Mouse (Mus musculus) kidney, postnatal 25 days (tissue): Measurements from ENCODE around the gene Wdr49.
"Not testable (repeated sequence)": the region's sequence is repeated elsewhere in the genome, so short reads cannot be mapped to it uniquely, and the experiment has no call there.

Experiments used
- DNase-seq, 2 experiments: peaks; one replicate each; pipeline ENCODE4 v3.0.0; 2021; ENCODE audit warnings: mixed read lengths in 2 of 2

Wdr49 gene

GRCm38 (mm10) chr3:75299464-75299863 lies 182.5 kb downstream of the Wdr49 start:
- DNase-seq, result not testable (repeated sequence)

DNA sequence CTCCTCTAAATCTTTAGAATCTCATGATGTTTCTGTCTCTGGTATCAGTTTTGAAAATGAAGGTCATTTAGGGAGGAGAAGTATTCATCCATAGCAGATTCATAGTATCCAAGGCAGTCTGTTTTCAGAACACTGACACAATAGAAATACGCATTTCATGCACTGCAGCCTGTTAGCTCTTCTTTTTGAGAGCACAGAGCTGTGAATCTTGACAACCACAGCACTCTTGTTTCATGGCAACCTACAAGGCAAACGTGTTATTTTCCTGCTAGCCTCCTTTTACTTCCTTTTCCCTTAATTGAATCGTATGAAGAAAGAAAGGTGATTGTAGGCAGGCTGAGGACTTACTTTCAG lies 184.2 kb downstream of the Wdr49 start:
- no peak for DNase-seq

DNA sequence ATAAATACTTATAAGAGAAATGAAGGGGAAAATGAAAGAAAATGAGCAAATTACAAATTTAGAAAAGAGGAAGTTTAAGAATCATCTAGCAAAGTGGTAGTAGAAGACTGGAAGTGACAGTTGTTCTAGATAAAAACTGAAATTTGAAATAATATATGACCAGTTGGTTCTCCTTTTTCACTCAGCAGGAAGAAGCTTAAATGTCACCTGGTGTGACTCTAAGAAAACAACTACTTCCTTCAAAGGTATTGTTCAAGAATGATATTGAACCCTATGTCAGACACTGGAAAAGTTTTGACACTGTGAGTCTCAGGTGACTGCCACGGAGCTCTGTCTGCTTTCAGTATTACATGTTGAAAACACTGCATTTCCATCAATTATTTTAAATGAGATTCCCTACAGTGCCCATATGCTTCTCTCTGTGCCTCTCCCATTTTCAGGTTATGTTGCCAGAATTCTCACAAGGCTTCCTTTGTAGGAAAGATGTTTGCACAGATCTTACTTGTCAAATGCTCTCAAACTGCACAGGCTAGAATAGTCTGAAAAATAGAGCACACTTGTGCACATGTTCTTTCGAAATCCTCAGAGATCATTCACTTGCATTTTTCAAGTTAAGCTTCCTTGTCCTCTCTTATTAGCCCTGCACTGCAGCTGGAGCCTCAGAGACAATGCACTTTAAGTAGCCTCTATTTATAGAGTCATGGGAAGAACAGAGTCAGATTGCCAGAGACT lies 184.8 kb downstream of the Wdr49 start:
- DNase-seq, result no peak

GRCm38 (mm10) chr3:75293243-75293642 lies 188.7 kb downstream of the Wdr49 start:
- DNase-seq, result no peak

DNA sequence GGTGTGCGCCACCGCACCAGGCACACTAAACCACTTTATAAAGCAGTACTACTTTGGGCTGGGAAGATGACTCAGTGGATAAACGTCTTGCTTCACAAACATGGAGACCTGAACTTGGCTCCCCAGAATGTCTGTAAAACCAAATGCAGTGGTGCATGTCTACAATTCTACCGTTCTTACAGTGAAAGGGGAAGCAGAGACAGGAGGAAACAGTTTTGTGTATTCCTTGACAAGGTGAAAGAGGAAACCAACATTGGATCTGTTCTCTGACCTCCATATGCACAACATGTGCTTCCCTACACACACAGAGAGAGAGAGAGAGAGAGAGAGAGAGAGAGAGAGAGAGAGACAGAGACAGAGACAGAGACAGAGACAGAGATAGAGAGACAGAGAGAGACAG lies 204.5 kb downstream of the Wdr49 start:
- DNase-seq, result no peak

- DNase-seq, result no peak
Observed at GRCm38 (mm10) chr3:75276522-75276921, 205.4 kb downstream of the Wdr49 start.

- DNase-seq, result no peak
Observed at GRCm38 (mm10) chr3:75275127-75275526, 206.8 kb downstream of the Wdr49 start.

- no peak for DNase-seq
Observed at GRCm38 (mm10) chr3:75269978-75270377, 212.0 kb downstream of the Wdr49 start, which contains the start of gene Serpini2. TSS of gene Serpini2 (minus strand) at chr3:75270078.

- DNase-seq, result no peak
Observed at GRCm38 (mm10) chr3:75259356-75259755, 222.6 kb downstream of the Wdr49 start.
